Mouse (Mus musculus): ENCODE data around the gene Ydjc.
"Not testable (repeated sequence)": the region's sequence is repeated elsewhere in the genome, so short reads cannot be mapped to it uniquely, and the experiment has no call there.

Gene Ydjc

GRCm38 (mm10) chr16:17151874-17152273 is 7.5 kb downstream of the Ydjc start:
- DNase-seq (ENCODE audit: low read depth, low spot score) = no peak

GRCm38 (mm10) chr16:17154346-17154745 is 9.9 kb downstream of the Ydjc start:
- DNase-seq (ENCODE audit: low read depth, low spot score) = no peak

GRCm38 (mm10) chr16:17165478-17165877 is 21.1 kb downstream of the Ydjc start:
- not testable (repeated sequence) for DNase-seq (ENCODE audit: low read depth, low spot score)

- no peak for DNase-seq (ENCODE audit: low read depth, low spot score)
These were observed 22.8 kb downstream of the Ydjc start for GRCm38 (mm10) chr16:17167179-17167578.

GRCm38 (mm10) chr16:17168049-17168448 is 23.6 kb downstream of the Ydjc start:
- no peak for DNase-seq (ENCODE audit: low read depth, low spot score)

GRCm38 (mm10) chr16:17175765-17176164 is 31.3 kb downstream of the Ydjc start:
- no peak for DNase-seq (ENCODE audit: low read depth, low spot score)

GRCm38 (mm10) chr16:17177623-17178170 is 33.3 kb downstream of the Ydjc start:
- DNase-seq (ENCODE audit: low read depth, low spot score) = no peak

- no peak for DNase-seq (ENCODE audit: low read depth, low spot score)
These were observed 35.3 kb downstream of the Ydjc start for GRCm38 (mm10) chr16:17179706-17180105.

- peak; percentile 57 for DNase-seq (ENCODE audit: low read depth, low spot score)
These were observed 37.0 kb downstream of the Ydjc start for GRCm38 (mm10) chr16:17181382-17181781.

GRCm38 (mm10) chr16:17182136-17182535 is 37.7 kb downstream of the Ydjc start:
- DNase-seq (ENCODE audit: low read depth, low spot score) = no peak

- no peak for DNase-seq (ENCODE audit: low read depth, low spot score)
These were observed 38.6 kb downstream of the Ydjc start for GRCm38 (mm10) chr16:17183003-17183402.

GRCm38 (mm10) chr16:17185475-17185874 is 41.1 kb downstream of the Ydjc start:
- DNase-seq (ENCODE audit: low read depth, low spot score) = no peak

- no peak for DNase-seq (ENCODE audit: low read depth, low spot score)
These were observed 49.4 kb downstream of the Ydjc start for GRCm38 (mm10) chr16:17193823-17194222.

- DNase-seq (ENCODE audit: low read depth, low spot score) = peak; percentile 24
These were observed 55.9 kb downstream of the Ydjc start for GRCm38 (mm10) chr16:17200121-17200952.

GRCm38 (mm10) chr16:17200953-17201707 is 56.7 kb downstream of the Ydjc start:
- DNase-seq (ENCODE audit: low read depth, low spot score) = peak; percentile 94

- peak; percentile 74 for DNase-seq (ENCODE audit: low read depth, low spot score)
These were observed 57.6 kb downstream of the Ydjc start for GRCm38 (mm10) chr16:17201977-17202376.

- DNase-seq (ENCODE audit: low read depth, low spot score) = no peak
These were observed 58.1 kb downstream of the Ydjc start, which contains the start of gene Ube2l3 for GRCm38 (mm10) chr16:17202549-17202948. Gene Ube2l3, minus strand, starts transcription at chr16:17202649.

- peak; percentile 77 for DNase-seq (ENCODE audit: low read depth, low spot score)
These were observed 60.6 kb downstream of the Ydjc start for GRCm38 (mm10) chr16:17204990-17205389.

- peak; percentile 94 for DNase-seq (ENCODE audit: low read depth, low spot score)
These were observed 64.3 kb downstream of the Ydjc start, which contains the start of gene Rimbp3 for GRCm38 (mm10) chr16:17208389-17209361. Gene Rimbp3, plus strand, starts transcription at chr16:17208603.

GRCm38 (mm10) chr16:17209404-17209960 is 65.1 kb downstream of the Ydjc start:
- no peak for DNase-seq (ENCODE audit: low read depth, low spot score)
